Mouse (Mus musculus) stomach, postnatal 0 days (tissue): ENCODE data around the gene C730034F03Rik.

Experiments used
- CTCF ChIP-seq: IDR thresholded peaks from 2 replicates; pipeline ENCODE4 v1.5.1; 2016; ENCODE audit warnings: antibody characterized with exemption, low read depth, mild to moderate bottlenecking, moderate library complexity
- EP300 ChIP-seq: optimal IDR thresholded peaks from 2 replicates; pipeline ENCODE3; 2016; ENCODE audit warnings: antibody characterized with exemption

DNA sequence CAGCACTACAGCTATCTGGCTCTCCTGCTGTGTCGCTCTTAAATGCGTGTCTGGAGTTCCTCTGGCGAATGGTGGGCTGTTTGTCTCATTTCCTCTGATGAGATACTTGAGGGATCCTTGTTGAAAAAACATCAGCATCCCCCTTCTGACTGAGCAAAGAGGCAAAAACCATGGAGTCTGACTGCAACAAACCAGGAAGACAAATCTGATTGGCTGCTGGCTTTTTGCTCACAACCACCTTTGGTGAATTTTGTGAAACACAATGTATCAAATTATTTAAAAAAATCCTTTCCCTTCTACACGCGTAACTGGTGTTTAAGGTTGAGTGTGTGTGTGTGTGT lies 47.1 kb downstream of the C730034F03Rik start:
- no peak for TF ChIP-seq CTCF
- no peak for TF ChIP-seq EP300
